Mouse (Mus musculus): ENCODE measurements around the gene Anp32a. TPM values are rescaled to one million over a fixed set of nuclear protein-coding genes. Genes with fewer than 3 reads are reported as not detected.

Gene Anp32a
- polyA plus RNA-seq, 1 experiment from 2014 or later, result 174 TPM

- 9% methylated on average over 6 of the region's 6 CpGs for WGBS
- peak overlapping the region; percentile 67 for H3K4me2 ChIP-seq (replicated peaks)
- H3K9me3 ChIP-seq, result no peaks in the 10 kb centered on the region
- no peak for ATAC-seq (replicated peaks)
- H3K4me3 ChIP-seq, result peak overlapping the region; percentile 33
- H3K27ac ChIP-seq (replicated peaks), result peak overlapping the region; percentile 86
- no peaks in the 10 kb centered on the region for H3K27me3 ChIP-seq
- peaks cover 90% of the 10 kb centered on the region for H3K4me1 ChIP-seq
- H3K36me3 ChIP-seq, result no peaks in the 10 kb centered on the region
- peak overlapping the region; percentile 53; the same call in 1 of the 2 replicates for H3K9ac ChIP-seq (replicated peaks)
Measured at GRCm38 (mm10) chr9:62364216-62364615, 23.1 kb downstream of the Anp32a start.

GRCm38 (mm10) chr9:62364831-62365230, 23.7 kb downstream of the Anp32a start:
- ATAC-seq (replicated peaks), result no peak
- Histone ChIP-seq H3K4me3 (no peak overlapping the region), H3K27ac (replicated peaks) (no peak overlapping the region), H3K36me3 (no peaks in the 10 kb centered on the region), H3K27me3 (no peaks in the 10 kb centered on the region), H3K9me3 (no peaks in the 10 kb centered on the region), H3K4me2 (replicated peaks) (no peak overlapping the region), H3K4me1 (peaks cover 91% of the 10 kb centered on the region), H3K9ac (replicated peaks) (0 out of 2 replicates have a peak overlapping the region, but pooled peaks have one; percentile 17)
- WGBS, result 37% methylated on average over 7 of the region's 7 CpGs

- no peak overlapping the region for H3K27ac ChIP-seq (replicated peaks)
- H3K27me3 ChIP-seq, result no peaks in the 10 kb centered on the region
- WGBS, result 56% methylated on average over 8 of the region's 8 CpGs
- H3K4me2 ChIP-seq (replicated peaks), result no peak overlapping the region
- ATAC-seq (replicated peaks), result no peak
- no peak overlapping the region for H3K9ac ChIP-seq (replicated peaks)
- no peak overlapping the region for H3K4me3 ChIP-seq
- no peaks in the 10 kb centered on the region for H3K9me3 ChIP-seq
- H3K36me3 ChIP-seq, result no peaks in the 10 kb centered on the region
- peaks cover 93% of the 10 kb centered on the region for H3K4me1 ChIP-seq
Measured at GRCm38 (mm10) chr9:62365326-62366080, 24.4 kb downstream of the Anp32a start.

GRCm38 (mm10) chr9:62366478-62367458, 25.7 kb downstream of the Anp32a start:
- peak overlapping the region; percentile 70 for H3K27ac ChIP-seq (replicated peaks)
- no peak overlapping the region for H3K4me3 ChIP-seq
- 47% methylated on average over 23 of the region's 23 CpGs for WGBS
- no peak overlapping the region for H3K9ac ChIP-seq (replicated peaks)
- no peaks in the 10 kb centered on the region for H3K27me3 ChIP-seq
- H3K4me2 ChIP-seq (replicated peaks), result no peak overlapping the region
- H3K4me1 ChIP-seq, result peaks cover 86% of the 10 kb centered on the region
- ATAC-seq (replicated peaks), result peak; percentile 39; the same call in 1 of the 2 replicates
- no peaks in the 10 kb centered on the region for H3K9me3 ChIP-seq
- no peaks in the 10 kb centered on the region for H3K36me3 ChIP-seq

- Histone ChIP-seq H3K27me3 (no peaks in the 10 kb centered on the region), H3K36me3 (peaks cover 4% of the 10 kb centered on the region; the same call in 1 of the 2 replicates), H3K9me3 (no peaks in the 10 kb centered on the region), H3K9ac (replicated peaks) (no peak overlapping the region), H3K4me1 (peaks cover 79% of the 10 kb centered on the region), H3K4me2 (replicated peaks) (no peak overlapping the region), H3K27ac (replicated peaks) (peak overlapping the region; percentile 42), H3K4me3 (no peak overlapping the region)
- WGBS, result 35% methylated on average over 10 of the region's 10 CpGs
- ATAC-seq (replicated peaks), result no peak
Measured at GRCm38 (mm10) chr9:62367510-62368071, 26.5 kb downstream of the Anp32a start.

GRCm38 (mm10) chr9:62368256-62368905, 27.3 kb downstream of the Anp32a start:
- Histone ChIP-seq H3K27me3 (no peaks in the 10 kb centered on the region), H3K27ac (replicated peaks) (peak overlapping the region; percentile 42), H3K36me3 (peaks cover 9% of the 10 kb centered on the region), H3K4me2 (replicated peaks) (no peak overlapping the region), H3K9me3 (no peaks in the 10 kb centered on the region), H3K9ac (replicated peaks) (no peak overlapping the region), H3K4me3 (no peak overlapping the region), H3K4me1 (peaks cover 71% of the 10 kb centered on the region)
- no peak for ATAC-seq (replicated peaks)
- WGBS, result 81% methylated on average over 6 of the region's 6 CpGs

GRCm38 (mm10) chr9:62369172-62369571, 28.1 kb downstream of the Anp32a start:
- no peak overlapping the region for H3K4me3 ChIP-seq
- H3K4me1 ChIP-seq, result peaks cover 63% of the 10 kb centered on the region
- no peak overlapping the region for H3K27ac ChIP-seq (replicated peaks)
- WGBS, result 87% methylated on average over 6 of the region's 6 CpGs
- no peaks in the 10 kb centered on the region for H3K27me3 ChIP-seq
- no peak overlapping the region for H3K9ac ChIP-seq (replicated peaks)
- ATAC-seq (replicated peaks), result no peak
- no peak overlapping the region for H3K4me2 ChIP-seq (replicated peaks)
- H3K9me3 ChIP-seq, result no peaks in the 10 kb centered on the region
- peaks cover 17% of the 10 kb centered on the region for H3K36me3 ChIP-seq

GRCm38 (mm10) chr9:62370186-62370585, 29.1 kb downstream of the Anp32a start:
- Histone ChIP-seq H3K9ac (replicated peaks) (no peak overlapping the region), H3K4me2 (replicated peaks) (no peak overlapping the region), H3K27ac (replicated peaks) (no peak overlapping the region), H3K9me3 (no peaks in the 10 kb centered on the region), H3K4me1 (peaks cover 53% of the 10 kb centered on the region), H3K36me3 (peaks cover 24% of the 10 kb centered on the region), H3K27me3 (no peaks in the 10 kb centered on the region), H3K4me3 (no peak overlapping the region)
- ATAC-seq (replicated peaks), result no peak
- 72% methylated on average over 9 of the region's 9 CpGs for WGBS

- H3K36me3 ChIP-seq, result peaks cover 28% of the 10 kb centered on the region
- no peak overlapping the region for H3K4me3 ChIP-seq
- no peaks in the 10 kb centered on the region for H3K9me3 ChIP-seq
- no peak overlapping the region; the same call in 1 of the 2 replicates for H3K27ac ChIP-seq (replicated peaks)
- no peaks in the 10 kb centered on the region for H3K27me3 ChIP-seq
- H3K9ac ChIP-seq (replicated peaks), result no peak overlapping the region
- 71% methylated on average over 6 of the region's 6 CpGs for WGBS
- peaks cover 47% of the 10 kb centered on the region for H3K4me1 ChIP-seq
- no peak for ATAC-seq (replicated peaks)
- no peak overlapping the region for H3K4me2 ChIP-seq (replicated peaks)
Measured at GRCm38 (mm10) chr9:62370648-62371280, 29.7 kb downstream of the Anp32a start.

GRCm38 (mm10) chr9:62371745-62372555, 30.9 kb downstream of the Anp32a start:
- H3K4me3 ChIP-seq, result no peak overlapping the region
- H3K9me3 ChIP-seq, result no peaks in the 10 kb centered on the region
- H3K27me3 ChIP-seq, result no peaks in the 10 kb centered on the region
- ATAC-seq (replicated peaks), result no peak
- H3K4me1 ChIP-seq, result peaks cover 35% of the 10 kb centered on the region
- WGBS, result 81% methylated on average over 16 of the region's 16 CpGs
- H3K9ac ChIP-seq (replicated peaks), result no peak overlapping the region
- no peak overlapping the region for H3K4me2 ChIP-seq (replicated peaks)
- H3K36me3 ChIP-seq, result peaks cover 38% of the 10 kb centered on the region
- no peak overlapping the region for H3K27ac ChIP-seq (replicated peaks)
